Mouse (Mus musculus): ENCODE data around the gene Icam4. TPM values are rescaled to one million over a fixed set of nuclear protein-coding genes. Genes with fewer than 3 reads are reported as not detected.

The Icam4 gene
- total and polyA plus RNA-seq, 3 experiments, result 0.96 to 2.9 (median 1.1) TPM

DNA sequence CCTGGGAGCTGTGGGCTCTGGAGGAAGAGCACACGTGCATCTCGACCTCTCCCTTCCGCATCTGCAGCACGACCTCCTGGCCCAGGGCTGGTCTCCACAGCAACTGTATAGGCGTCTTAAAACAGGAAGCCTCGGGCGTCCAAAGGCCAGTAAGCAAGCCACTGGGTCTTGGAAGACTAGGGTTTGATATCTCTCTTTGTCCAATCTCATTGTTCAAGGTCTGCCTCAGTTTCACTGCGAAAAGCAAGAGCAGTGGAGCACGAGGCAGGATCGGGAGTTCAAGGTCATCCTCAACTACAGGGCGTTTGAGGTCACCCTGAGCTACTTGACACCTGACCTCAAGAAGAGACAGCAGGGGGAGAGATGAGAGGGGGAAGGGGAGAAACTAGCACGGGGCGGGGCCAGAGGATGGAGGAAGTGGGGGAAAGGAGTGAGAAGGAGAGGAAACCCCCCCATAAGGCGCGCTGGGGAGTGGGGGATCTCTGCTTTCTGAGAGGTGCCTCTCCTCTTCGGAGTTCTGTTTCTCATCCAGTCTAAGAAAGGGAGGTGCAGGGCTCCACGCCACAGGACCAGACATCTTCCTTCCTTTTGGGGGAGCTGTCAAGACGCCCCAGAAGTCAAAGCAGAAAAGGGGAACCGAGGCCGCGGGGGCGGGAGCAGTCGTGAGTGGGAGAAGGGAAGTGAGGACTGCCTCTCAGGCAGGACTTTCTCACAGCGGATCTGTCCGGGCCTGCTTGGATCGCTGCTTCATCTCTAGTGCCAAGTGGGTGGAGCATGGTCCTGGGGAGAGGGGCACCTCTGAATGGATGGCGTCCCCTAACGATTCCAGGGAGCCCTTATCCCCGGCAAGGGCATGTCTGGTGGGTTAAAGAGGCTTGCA, 14.2 kb upstream of the Icam4 start (continued):
- TF ChIP-seq HCFC1 (IDR thresholded peaks at IDR 0.05; ENCODE audit: low read depth, low read length) (peak; percentile 50; the same call in 1 of the 2 replicates), ZMIZ1 (IDR thresholded peaks at IDR 0.05; ENCODE audit: low read depth, low read length) (peak; percentile 24; the same call in 1 of the 2 replicates), SMC3 (IDR thresholded peaks at IDR 0.05; ENCODE audit: low read depth, low read length) (no peak), ELF1 (IDR thresholded peaks at IDR 0.05; ENCODE audit: low read depth, low read length) (peak; percentile 80), POLR2AphosphoS2 (IDR thresholded peaks at IDR 0.05; ENCODE audit: low read depth, low read length) (no peak), TBP (conservative IDR thresholded peaks at IDR 0.05; ENCODE audit: low read depth, low read length) (no peak; the same call in 1 of the 2 replicates), NRF1 (IDR thresholded peaks at IDR 0.05; ENCODE audit: low read depth, low read length) (no peak), ETS1 (conservative IDR thresholded peaks at IDR 0.05; ENCODE audit: low read depth, low read length) (peak; percentile 18; the same call in 1 of the 2 replicates), IRF4 (IDR thresholded peaks at IDR 0.05; ENCODE audit: low read depth, low read length) (peak; percentile 62), SIN3A (IDR thresholded peaks at IDR 0.05; ENCODE audit: low read length) (peak; percentile 92), MXI1 (IDR thresholded peaks at IDR 0.05; ENCODE audit: low read depth, low read length) (peak; percentile 86), CHD1 (IDR thresholded peaks at IDR 0.05; ENCODE audit: low read depth, low read length) (no peak), JUN (IDR thresholded peaks at IDR 0.05; ENCODE audit: insufficient read depth, low read depth, low read length) (no peak), ZC3H11A (IDR thresholded peaks at IDR 0.05; ENCODE audit: low read depth, low read length) (no peak), MAX (IDR thresholded peaks at IDR 0.05; ENCODE audit: low read length) (peak; percentile 38), CTCF (conservative IDR thresholded peaks at IDR 0.05 in 1 of 2, IDR thresholded peaks at IDR 0.05 in 1 of 2; ENCODE audit: low read depth in 2 of 2, low read length in 2 of 2) (no peak), RAD21 (IDR thresholded peaks at IDR 0.05; ENCODE audit: low read depth, low read length) (no peak), EP300 (IDR thresholded peaks at IDR 0.05; ENCODE audit: low read length) (peak; percentile 55; the same call in 1 of the 2 replicates), USF2 (conservative IDR thresholded peaks at IDR 0.05; ENCODE audit: low read depth, low read length) (no peak), BHLHE40 (IDR thresholded peaks at IDR 0.05; ENCODE audit: low read depth, low read length) (peak; percentile 85)

GRCm38 (mm10) chr9:21015571-21016130, 13.5 kb upstream of the Icam4 start, which contains the start of gene Icam1:
Gene Icam1 (plus strand): TSS chr9:21015985.
- in situ Hi-C loops (cut with MboI; ENCODE audit: low pct_ligation_motif_present, low pct_unique_long_range_greater_than_20kb, low sequenced_read_pairs), result loop anchor here (10.0 kb wide), 1 partner anchor 129 kb away; the partner anchor contains the start of gene Cdc37
- peak; percentile 16; the same call in 1 of the 2 replicates for TF ChIP-seq EP300 (IDR thresholded peaks at IDR 0.05; ENCODE audit: low read length)
- peak; percentile 93 for TF ChIP-seq ELF1 (IDR thresholded peaks at IDR 0.05; ENCODE audit: low read depth, low read length)
- TF ChIP-seq ZC3H11A (IDR thresholded peaks at IDR 0.05; ENCODE audit: low read depth, low read length), result no peak
- peak; percentile 99 for TF ChIP-seq NELFE (IDR thresholded peaks at IDR 0.05; ENCODE audit: low read depth, low read length)
- peak; percentile 74 for TF ChIP-seq BHLHE40 (IDR thresholded peaks at IDR 0.05; ENCODE audit: low read depth, low read length)
- TF ChIP-seq RCOR1 (conservative IDR thresholded peaks at IDR 0.05; ENCODE audit: low read depth, low read length), result peak; percentile 34; the same call in 1 of the 2 replicates
- no peak for TF ChIP-seq USF2 (conservative IDR thresholded peaks at IDR 0.05; ENCODE audit: low read depth, low read length)
- TF ChIP-seq ETS1 (conservative IDR thresholded peaks at IDR 0.05; ENCODE audit: low read depth, low read length), result peak; percentile 66; the same call in 1 of the 2 replicates
- TF ChIP-seq ZKSCAN1 (IDR thresholded peaks at IDR 0.05; ENCODE audit: borderline replicate concordance, low read depth, low read length), result no peak
- TF ChIP-seq GABPA (IDR thresholded peaks at IDR 0.05; ENCODE audit: insufficient replicate concordance, low read depth, low read length), result no peak
- TF ChIP-seq RAD21 (IDR thresholded peaks at IDR 0.05; ENCODE audit: low read depth, low read length), result no peak
- TF ChIP-seq UBTF (IDR thresholded peaks at IDR 0.05; ENCODE audit: low read depth, low read length), result no peak
- TF ChIP-seq SIN3A (IDR thresholded peaks at IDR 0.05; ENCODE audit: low read length), result peak; percentile 87
- TF ChIP-seq TBP (conservative IDR thresholded peaks at IDR 0.05; ENCODE audit: low read depth, low read length), result peak; percentile 97
- TF ChIP-seq SMC3 (IDR thresholded peaks at IDR 0.05; ENCODE audit: low read depth, low read length), result no peak
- peak; percentile 1; the same call in 1 of the 2 replicates for TF ChIP-seq MAFK (IDR thresholded peaks at IDR 0.05; ENCODE audit: insufficient replicate concordance, low read length)
- 0 out of 2 replicates have a peak, but pooled peaks have one; percentile 6 for TF ChIP-seq ZNF384 (IDR thresholded peaks at IDR 0.05; ENCODE audit: low read depth, low read length)
- no peak for TF ChIP-seq JUND (conservative IDR thresholded peaks at IDR 0.05; ENCODE audit: low read depth, low read length)
- peak; percentile 97 for TF ChIP-seq TCF12 (IDR thresholded peaks at IDR 0.05; ENCODE audit: low read depth, low read length)
- peak; percentile 95 for TF ChIP-seq MXI1 (IDR thresholded peaks at IDR 0.05; ENCODE audit: low read depth, low read length)
- TF ChIP-seq JUN (IDR thresholded peaks at IDR 0.05; ENCODE audit: insufficient read depth, low read depth, low read length), result no peak
- peak; percentile 100 for TF ChIP-seq POLR2A (IDR thresholded peaks at IDR 0.05; ENCODE audit: low read depth, low read length)
- TF ChIP-seq HCFC1 (IDR thresholded peaks at IDR 0.05; ENCODE audit: low read depth, low read length), result peak; percentile 61
- no peak for TF ChIP-seq CHD1 (IDR thresholded peaks at IDR 0.05; ENCODE audit: low read depth, low read length)

More at GRCm38 (mm10) chr9:21015571-21016130, 13.5 kb upstream of the Icam4 start, which contains the start of gene Icam1:
- Histone ChIP-seq H3K9me3 (replicated peaks; ENCODE audit: low read length) (no peaks in the 10 kb centered on the region), H3K27ac (ENCODE audit: insufficient read depth, low read depth) (peak within 1 kb of the TSS; percentile 77), H3K4me2 (ENCODE audit: insufficient read depth, low read depth, poor library complexity, severe bottlenecking) (peak within 1 kb of the TSS; percentile 89), H3K4me1 (ENCODE audit: control insufficient read depth in 1 of 2, insufficient read depth in 2 of 2) (peaks cover 17 to 41% of the 10 kb centered on the region in 2 experiments), H3K4me3 (replicated peaks in 1 of 3; ENCODE audit: low read depth in 2 of 3, low read length in 2 of 3, poor library complexity in 1 of 3) (peak within 1 kb of the TSS; percentile 60 to 90 (median 69)), H3K27me3 (replicated peaks) (no peaks in the 10 kb centered on the region), H3K9ac (ENCODE audit: insufficient read depth, low read depth) (peak within 1 kb of the TSS; percentile 50), H3K36me3 (replicated peaks in 1 of 2; ENCODE audit: control insufficient read depth in 1 of 2, insufficient read depth in 1 of 2, low read length in 1 of 2) (peaks cover 21 to 33% of the 10 kb centered on the region in 2 experiments), H3K79me2 (replicated peaks; ENCODE audit: control insufficient read depth, extremely low read depth, insufficient read depth, poor library complexity, severe bottlenecking) (peaks cover 46% of the 10 kb centered on the region)
- dilution Hi-C loops (cut with MboI; ENCODE audit: extremely low pct_ligation_motif_present, extremely low pct_unique_long_range_greater_than_20kb, low sequenced_read_pairs), result no loop called here
- peak; percentile 81 for DNase-seq (ENCODE audit: extremely low read depth)

Measured in CH12.LX (cell line).